Mouse (Mus musculus) liver, embryonic 15.5 days (tissue): ENCODE results near the gene Abcc6. TPM values are rescaled to one million over a fixed set of nuclear protein-coding genes. Genes with fewer than 3 reads are reported as not detected.
A peak's percentile ranks its signal among the peaks of the same experiment; 100 is the strongest.

Experiments
- ATAC-seq: fragments of 200-750 bp; cut with Nextera tagmentation; 2 replicates; pipeline ENCODE4 v1.8.0; 2017; ENCODE audit warnings: moderate number of reproducible peaks, mild to moderate bottlenecking, moderate library complexity; ENCODE audit not compliant: insufficient read depth
- H3K27ac ChIP-seq: fragments of 300-500 bp; sonication (generic); replicated peaks from 2 replicates; pipeline ENCODE4 v1.5.1; 2015; ENCODE audit warnings: mild to moderate bottlenecking, inconsistent platforms
- H3K27me3 ChIP-seq: fragments of 300-500 bp; sonication (generic); 2 replicates; pipeline ENCODE4 v1.6.1; 2015; ENCODE audit warnings: mild to moderate bottlenecking, inconsistent platforms
- H3K36me3 ChIP-seq: fragments of 300-500 bp; sonication (generic); replicated peaks from 2 replicates; pipeline ENCODE4 v1.6.1; 2015; ENCODE audit warnings: moderate library complexity, mild to moderate bottlenecking, inconsistent platforms
- H3K4me1 ChIP-seq: fragments of 300-500 bp; sonication (generic); replicated peaks from 2 replicates; pipeline ENCODE4 v1.6.1; 2015; ENCODE audit warnings: inconsistent platforms
- H3K4me2 ChIP-seq: fragments of 300-500 bp; sonication (generic); 2 replicates; pipeline ENCODE4 v1.6.1; 2015; ENCODE audit warnings: moderate library complexity, mild to moderate bottlenecking, inconsistent platforms
- H3K4me3 ChIP-seq: fragments of 300-500 bp; sonication (generic); replicated peaks from 2 replicates; pipeline ENCODE4 v1.5.1; 2015; ENCODE audit warnings: mild to moderate bottlenecking, inconsistent platforms
- H3K9ac ChIP-seq: fragments of 300-500 bp; sonication (generic); 2 replicates; pipeline ENCODE4 v1.6.1; 2015; ENCODE audit warnings: moderate library complexity, mild to moderate bottlenecking, inconsistent platforms
- H3K9me3 ChIP-seq: fragments of 300-500 bp; sonication (generic); replicated peaks from 2 replicates; pipeline ENCODE4 v1.6.1; 2016; ENCODE audit warnings: inconsistent platforms
- WGBS: fragments of 180-500 bp; shearing (Covaris S2); methylation state at CpG from one replicate; pipeline ENCODE4 v1.1.7; 2015; ENCODE audit warnings: mixed read lengths; ENCODE audit not compliant: insufficient replicate concordance; 5-methylcytosine and 5-hydroxymethylcytosine counted together
- polyA plus RNA-seq: library from polyadenylated mRNA; unstranded; fragments of >200 nt; fragmentation: Nextera tagmentation; extraction: Ambion mirVana; gene quantifications from 2 replicates; pipeline ENCODE4 v1.2.1, GENCODE M21; 2015

Gene Abcc6
- polyA plus RNA-seq, 1 experiment from 2014 or later = 11.4 TPM

DNA sequence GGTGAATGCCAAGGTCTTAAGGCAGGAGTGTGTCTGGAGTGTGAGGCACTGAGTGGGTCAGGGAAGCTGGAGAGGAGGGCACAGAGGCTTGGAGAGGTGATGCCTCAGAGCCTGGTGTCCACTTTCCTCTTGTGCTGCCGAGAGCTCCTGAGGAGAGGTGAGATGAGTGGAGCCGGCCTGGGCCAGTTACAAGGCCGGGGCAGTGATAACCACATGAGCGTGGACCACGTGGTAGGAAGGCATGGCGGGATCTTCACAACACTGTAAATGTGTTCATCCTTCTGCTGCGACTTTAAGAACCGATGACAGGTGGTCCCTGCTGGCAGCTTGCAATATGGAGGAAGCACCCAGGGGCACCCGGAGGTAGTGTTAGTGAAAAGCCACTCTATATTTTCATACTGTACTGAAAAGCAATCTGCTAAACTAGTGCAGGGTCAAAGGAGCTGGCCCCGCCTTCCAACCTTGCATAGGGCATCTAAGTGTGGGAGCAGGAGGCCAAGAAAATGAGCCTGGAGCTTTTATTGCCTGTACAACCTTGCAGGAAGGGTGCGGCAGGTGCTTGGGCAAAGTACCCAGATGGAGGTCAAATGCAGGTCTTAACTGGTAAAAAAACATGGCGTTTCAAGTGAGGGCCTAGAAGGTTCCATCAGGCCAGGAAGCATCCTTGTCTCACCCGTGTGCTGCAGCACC, 17.9 kb upstream of the Abcc6 start:
- H3K4me3 ChIP-seq = no peak overlapping the region
- no peaks in the 10 kb centered on the region for H3K4me1 ChIP-seq
- 78% methylated on average over 13 of the region's 13 CpGs for WGBS
- no peaks in the 10 kb centered on the region for H3K9me3 ChIP-seq
- no peak overlapping the region for H3K4me2 ChIP-seq
- peaks cover 77% of the 10 kb centered on the region for H3K36me3 ChIP-seq
- ATAC-seq = no peak
- no peak overlapping the region for H3K9ac ChIP-seq
- H3K27me3 ChIP-seq = no peaks in the 10 kb centered on the region
- no peak overlapping the region for H3K27ac ChIP-seq

DNA sequence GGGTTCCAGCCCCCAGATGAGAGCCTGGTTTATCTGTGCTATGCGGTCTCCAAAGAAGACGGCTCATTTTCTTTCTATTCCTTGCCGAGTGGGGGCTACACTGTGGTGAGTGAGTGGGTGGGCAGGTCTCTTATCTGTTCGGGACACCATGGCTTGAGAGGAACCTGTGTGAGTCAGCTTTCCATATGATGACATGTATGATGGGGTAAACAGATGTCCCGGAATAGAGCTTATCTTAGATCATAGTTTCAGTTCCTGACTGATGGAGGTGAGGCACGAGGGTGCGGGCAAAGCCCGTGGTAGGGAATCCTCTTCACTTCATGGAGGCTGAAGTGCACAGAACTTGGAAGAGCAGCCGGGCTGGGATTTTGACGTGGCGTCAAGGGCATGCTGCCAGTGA, 15.8 kb upstream of the Abcc6 start:
- ATAC-seq = no peak
- Histone ChIP-seq H3K4me3 (no peak overlapping the region), H3K27ac (no peak overlapping the region), H3K9ac (no peak overlapping the region), H3K9me3 (no peaks in the 10 kb centered on the region), H3K27me3 (no peaks in the 10 kb centered on the region), H3K36me3 (peaks cover 84% of the 10 kb centered on the region), H3K4me2 (no peak overlapping the region), H3K4me1 (no peaks in the 10 kb centered on the region)
- 64% methylated on average over 11 of the region's 11 CpGs for WGBS

- no peak overlapping the region for H3K9ac ChIP-seq
- no peak for ATAC-seq
- H3K4me3 ChIP-seq = no peak overlapping the region
- H3K36me3 ChIP-seq = peaks cover 86% of the 10 kb centered on the region
- no peaks in the 10 kb centered on the region for H3K27me3 ChIP-seq
- H3K9me3 ChIP-seq = no peaks in the 10 kb centered on the region
- no peaks in the 10 kb centered on the region for H3K4me1 ChIP-seq
- no peak overlapping the region for H3K4me2 ChIP-seq
- 85% methylated on average over 10 of the region's 10 CpGs for WGBS
- H3K27ac ChIP-seq = no peak overlapping the region
These were observed 14.0 kb upstream of the Abcc6 start for GRCm38 (mm10) chr7:46044106-46044505.

DNA sequence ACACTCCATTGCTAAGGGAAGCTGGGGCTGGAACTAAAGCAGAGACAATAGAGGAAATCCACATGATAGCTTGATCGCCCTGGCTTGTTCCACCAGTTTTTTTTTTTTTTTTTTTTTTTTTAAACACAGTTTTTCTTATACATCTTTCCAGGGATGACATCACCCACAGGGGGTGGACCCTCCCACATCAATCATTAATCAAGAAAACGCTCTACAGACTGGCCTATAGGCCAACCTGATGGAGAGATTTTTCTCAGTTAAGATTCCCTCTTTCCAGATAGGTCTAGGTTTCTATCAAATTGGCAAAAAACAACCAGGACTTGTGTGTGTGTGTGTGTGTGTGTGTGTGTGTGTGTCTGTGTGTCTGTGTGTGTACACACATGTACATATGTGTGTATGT, 9.8 kb upstream of the Abcc6 start:
- H3K36me3 ChIP-seq = peaks cover 74% of the 10 kb centered on the region
- H3K27ac ChIP-seq = no peak overlapping the region
- no peaks in the 10 kb centered on the region for H3K9me3 ChIP-seq
- H3K4me3 ChIP-seq = no peak overlapping the region
- H3K4me2 ChIP-seq = no peak overlapping the region
- no peak for ATAC-seq
- H3K27me3 ChIP-seq = no peaks in the 10 kb centered on the region
- 59% methylated on average over 2 of the region's 2 CpGs for WGBS
- H3K9ac ChIP-seq = no peak overlapping the region
- H3K4me1 ChIP-seq = peaks cover 13% of the 10 kb centered on the region

- Histone ChIP-seq H3K4me1 (peaks cover 34% of the 10 kb centered on the region), H3K27me3 (no peaks in the 10 kb centered on the region), H3K9ac (no peak overlapping the region), H3K9me3 (no peaks in the 10 kb centered on the region), H3K36me3 (peaks cover 50% of the 10 kb centered on the region), H3K27ac (no peak overlapping the region), H3K4me2 (no peak overlapping the region), H3K4me3 (no peak overlapping the region)
- ATAC-seq = no peak
- WGBS = 67% methylated on average over 6 of the region's 6 CpGs
These were observed 7.3 kb upstream of the Abcc6 start for GRCm38 (mm10) chr7:46037433-46037832.

GRCm38 (mm10) chr7:46035468-46035867, 5.4 kb upstream of the Abcc6 start:
- peak overlapping the region; percentile 80; the same call in 1 of the 2 replicates for H3K4me3 ChIP-seq
- peaks cover 32% of the 10 kb centered on the region for H3K36me3 ChIP-seq
- no peak overlapping the region for H3K27ac ChIP-seq
- 0% methylated on average over 2 of the region's 2 CpGs for WGBS
- peak overlapping the region; percentile 94 for H3K4me2 ChIP-seq
- H3K9ac ChIP-seq = no peak overlapping the region
- no peak for ATAC-seq
- H3K27me3 ChIP-seq = no peaks in the 10 kb centered on the region
- H3K4me1 ChIP-seq = peaks cover 47% of the 10 kb centered on the region
- H3K9me3 ChIP-seq = no peaks in the 10 kb centered on the region

GRCm38 (mm10) chr7:46034991-46035390, 4.9 kb upstream of the Abcc6 start:
- Histone ChIP-seq H3K36me3 (peaks cover 29% of the 10 kb centered on the region), H3K4me3 (peak overlapping the region; percentile 80), H3K27ac (0 out of 2 replicates have a peak overlapping the region, but pooled peaks have one; percentile 24), H3K9ac (peak overlapping the region; percentile 76), H3K4me1 (peaks cover 51% of the 10 kb centered on the region), H3K27me3 (no peaks in the 10 kb centered on the region), H3K4me2 (peak overlapping the region; percentile 94), H3K9me3 (no peaks in the 10 kb centered on the region)
- 22% methylated on average over 2 of the region's 2 CpGs for WGBS
- no peak for ATAC-seq

DNA sequence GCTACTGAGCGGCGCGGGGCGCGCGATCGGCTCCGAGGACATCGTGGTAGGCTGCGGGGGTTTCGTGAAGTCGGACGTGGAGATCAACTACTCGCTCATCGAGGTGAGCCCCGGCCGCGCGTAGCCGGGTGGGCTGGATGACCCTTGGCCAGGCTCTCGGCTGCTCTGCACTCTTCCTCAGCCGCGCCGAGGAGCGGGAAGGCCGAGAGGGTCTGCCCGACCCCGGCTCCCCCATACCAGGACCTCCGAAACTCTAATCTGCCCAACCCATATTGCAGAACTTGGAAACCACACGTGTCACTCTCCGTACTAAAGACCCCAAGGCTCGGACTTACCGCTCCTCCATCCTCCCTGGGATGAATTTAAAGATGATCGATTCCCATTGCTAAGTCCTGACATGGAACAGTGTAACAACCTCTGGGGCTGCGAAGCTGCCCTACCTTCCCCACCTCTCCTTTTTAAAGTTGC, 3.8 kb upstream of the Abcc6 start:
- ATAC-seq = peak; percentile 4
- Histone ChIP-seq H3K27ac (0 out of 2 replicates have a peak overlapping the region, but pooled peaks have one; percentile 4), H3K9ac (peak overlapping the region; percentile 76), H3K36me3 (peaks cover 20% of the 10 kb centered on the region), H3K4me2 (peak overlapping the region; percentile 94), H3K27me3 (no peaks in the 10 kb centered on the region), H3K9me3 (no peaks in the 10 kb centered on the region), H3K4me3 (peak overlapping the region; percentile 80), H3K4me1 (peaks cover 55% of the 10 kb centered on the region)
- WGBS = under 1% methylated on average over 35 of the region's 35 CpGs

DNA sequence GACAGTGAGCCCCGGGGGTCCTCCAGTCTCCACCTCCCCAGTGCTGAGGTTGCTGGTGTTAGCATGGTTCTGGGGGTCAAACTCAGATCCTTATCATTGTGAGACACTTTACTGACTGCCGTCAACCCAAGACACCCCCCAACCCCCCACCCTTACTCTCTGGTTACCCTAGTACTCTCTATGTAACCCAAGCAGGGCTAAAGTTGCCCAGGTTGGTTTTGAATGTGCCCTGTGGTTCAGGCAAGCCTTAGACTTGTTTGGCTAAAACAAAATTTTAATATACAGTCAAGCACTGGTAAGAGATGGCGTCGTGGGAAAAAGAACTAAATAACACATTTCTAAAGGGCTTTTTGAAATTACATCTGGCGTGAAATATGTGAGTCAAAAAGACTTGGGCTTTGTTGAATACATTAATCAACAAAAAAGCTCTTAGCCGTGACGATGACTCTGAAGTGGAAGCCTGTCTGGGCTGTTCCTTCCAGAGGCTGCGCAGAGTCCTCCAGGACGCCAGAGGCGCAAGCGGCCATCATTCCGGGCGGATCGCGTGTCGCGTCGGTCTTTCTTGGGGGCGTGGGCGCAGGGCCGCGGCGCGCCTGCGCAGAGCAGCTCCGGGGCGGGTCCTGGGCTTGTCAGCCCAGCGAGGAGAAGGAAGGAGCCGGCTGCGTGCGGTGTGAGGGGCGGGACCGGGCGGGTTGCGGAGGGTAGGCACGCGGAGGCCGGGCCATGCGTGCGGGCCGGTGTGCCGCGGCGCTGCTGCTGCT, 3.2 kb upstream of the Abcc6 start, which contains the start of gene Nomo1:
Nomo1 (plus strand) TSS at position 590 of the 761 bp plus-strand sequence.
- peak within 1 kb of the TSS; percentile 76 for H3K9ac ChIP-seq
- H3K4me1 ChIP-seq = peaks cover 57% of the 10 kb centered on the region
- H3K27me3 ChIP-seq = no peaks in the 10 kb centered on the region
- 6% methylated on average over 32 of the region's 44 CpGs for WGBS
- ATAC-seq = peak; percentile 85
- peaks cover 14% of the 10 kb centered on the region for H3K36me3 ChIP-seq
- H3K4me3 ChIP-seq = peak within 1 kb of the TSS; percentile 80
- H3K9me3 ChIP-seq = no peaks in the 10 kb centered on the region
- H3K27ac ChIP-seq = peak within 1 kb of the TSS; percentile 24; the same call in 1 of the 2 replicates
- H3K4me2 ChIP-seq = peak within 1 kb of the TSS; percentile 94

DNA sequence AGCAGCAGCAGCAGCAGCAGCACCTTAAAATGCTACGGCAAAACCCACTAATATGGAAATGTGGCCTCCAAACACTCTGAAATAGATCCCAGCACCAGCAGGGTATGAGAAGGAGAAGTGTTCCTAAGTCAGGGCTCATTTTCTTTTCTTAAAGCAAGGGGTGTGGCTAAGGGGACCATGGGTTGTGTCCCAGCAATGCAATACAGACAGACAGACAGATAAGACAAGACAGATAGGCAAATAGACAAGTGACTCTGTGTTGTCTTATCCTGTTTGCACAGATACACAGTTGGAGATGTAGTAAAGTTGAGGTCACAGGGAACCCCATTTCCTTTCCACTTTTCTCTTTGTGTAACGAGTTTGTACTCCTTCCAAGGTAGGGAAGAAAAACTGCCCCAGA, 973 bp upstream of the Abcc6 start:
- Histone ChIP-seq H3K36me3 (no peaks in the 10 kb centered on the region), H3K9me3 (no peaks in the 10 kb centered on the region), H3K4me3 (no peak overlapping the region), H3K27ac (peak overlapping the region; percentile 83), H3K9ac (no peak overlapping the region), H3K4me2 (peak overlapping the region; percentile 40), H3K27me3 (no peaks in the 10 kb centered on the region), H3K4me1 (peaks cover 56% of the 10 kb centered on the region)
- WGBS = 24% methylated on average over 2 of the region's 2 CpGs
- ATAC-seq = no peak
